Mouse (Mus musculus) ES-E14 (cell line): ENCODE results near the gene Dnajc15. TPM values are rescaled to one million over a fixed set of nuclear protein-coding genes. Genes with fewer than 3 reads are reported as not detected.

Experiments used
- DNase-seq: peaks from one replicate; pipeline ENCODE4 v3.0.0-alpha.2; 2013; ENCODE audit warnings: low read depth, low spot score
- H3K27ac ChIP-seq: 2 replicates; pipeline ENCODE4 v1.5.1; 2012; ENCODE audit warnings: low read depth, mild to moderate bottlenecking, low read length, moderate library complexity, mixed read lengths; ENCODE audit not compliant: poor library complexity, insufficient read depth, severe bottlenecking
- H3K36me3 ChIP-seq: 2 replicates; pipeline ENCODE4 v1.6.1; 2012; ENCODE audit warnings: mild to moderate bottlenecking, low read length, moderate library complexity, mixed read lengths; ENCODE audit not compliant: control insufficient read depth, poor library complexity, insufficient read depth, severe bottlenecking
- H3K4me1 ChIP-seq, 2 experiments: fragments of 150-350 bp in 1 of 2; sonication (generic) in 1 of 2; 2 replicates each; pipeline ENCODE4 v1.6.1; 2012; ENCODE audit warnings: low read length in 2 of 2, mild to moderate bottlenecking in 1 of 2, mixed read lengths in 1 of 2; ENCODE audit not compliant: control insufficient read depth in 2 of 2, insufficient read depth in 2 of 2, poor library complexity in 1 of 2
- H3K4me3 ChIP-seq, 2 experiments: fragments of 150-350 bp in 1 of 2; sonication (generic) in 1 of 2; 2 replicates each; pipeline ENCODE4 v1.5.1; 2012; ENCODE audit warnings: low read length in 2 of 2, low read depth in 1 of 2, mild to moderate bottlenecking in 1 of 2, mixed read lengths in 1 of 2; ENCODE audit not compliant: insufficient read depth in 1 of 2, poor library complexity in 1 of 2, severe bottlenecking in 1 of 2
- H3K9ac ChIP-seq: 2 replicates; pipeline ENCODE4 v1.6.1; 2012; ENCODE audit warnings: low read depth, mild to moderate bottlenecking, low read length, mixed read lengths; ENCODE audit not compliant: poor library complexity, insufficient read depth, severe bottlenecking
- H3K9me3 ChIP-seq: fragments of 150-350 bp; sonication (generic); 2 replicates; pipeline ENCODE4 v1.6.1; 2012; ENCODE audit warnings: low read depth, mild to moderate bottlenecking, low read length; ENCODE audit not compliant: control insufficient read depth, insufficient read depth
- CHD2 ChIP-seq: IDR thresholded peaks from 2 replicates; pipeline ENCODE4 v1.6.1; 2014; ENCODE audit warnings: mild to moderate bottlenecking, low read depth, low read length, inconsistent platforms
- HCFC1 ChIP-seq: IDR thresholded peaks from 2 replicates; pipeline ENCODE4 v1.6.1; 2012; ENCODE audit warnings: low read length, inconsistent platforms, borderline replicate concordance; ENCODE audit not compliant: insufficient read depth
- MAFK ChIP-seq: IDR thresholded peaks from 2 replicates; pipeline ENCODE4 v1.6.1; 2014; ENCODE audit warnings: mild to moderate bottlenecking, low read depth, low read length, inconsistent platforms; ENCODE audit not compliant: insufficient read depth
- ZC3H11A ChIP-seq: IDR thresholded peaks from 2 replicates; pipeline ENCODE4 v1.6.1; 2012; ENCODE audit warnings: low read depth, mild to moderate bottlenecking, inconsistent platforms, low read length, borderline replicate concordance
- ZNF384 ChIP-seq: IDR thresholded peaks from 2 replicates; pipeline ENCODE4 v1.6.1; 2012; ENCODE audit warnings: low read depth, low read length, inconsistent platforms
- in situ Hi-C, 2 experiments: fragments of 600-800 bp; cut with MboI; formaldehyde crosslinking; loops; one replicate each; pipeline ENCODE4 v1.15.1; 2025; ENCODE audit warnings: low sequenced_read_pairs in 2 of 2, inconsistent platforms in 1 of 2; ENCODE audit not compliant: unreplicated experiment in 2 of 2
- total RNA-seq: library from RNA; depleted of rRNA; stranded (reverse); fragments of 300-350 nt; gene quantifications from 2 replicates; pipeline ENCODE4 v1.2.3, GENCODE M21; 2012

The Dnajc15 gene
- total RNA-seq, 1 experiment, result 37.9 TPM

GRCm38 (mm10) chr14:77848349-77848748, 26.6 kb downstream of the Dnajc15 start:
- no peak overlapping the region for H3K27ac ChIP-seq
- in situ Hi-C loops, result no loop called here
- 0 out of 2 replicates have a peak, but pooled peaks cover 2% of the 10 kb centered on the region for H3K36me3 ChIP-seq
- no peak overlapping the region for H3K9ac ChIP-seq
- TF ChIP-seq MAFK (no peak), CHD2 (no peak), HCFC1 (no peak), ZC3H11A (no peak), ZNF384 (no peak)
- H3K4me1 ChIP-seq, result peaks cover 1 to 2% of the 10 kb centered on the region in 2 experiments; a peak in 1 of 4 replicates
- H3K4me3 ChIP-seq, result no peak overlapping the region
- no peaks in the 10 kb centered on the region for H3K9me3 ChIP-seq
- DNase-seq, result peak; percentile 16

- Histone ChIP-seq H3K4me3 (no peak overlapping the region), H3K9me3 (no peaks in the 10 kb centered on the region), H3K36me3 (no peaks in the 10 kb centered on the region), H3K4me1 (peaks cover 1 to 2% of the 10 kb centered on the region in 2 experiments; a peak in 1 of 4 replicates), H3K9ac (no peak overlapping the region), H3K27ac (no peak overlapping the region)
- in situ Hi-C loops, result no loop called here
- TF ChIP-seq ZC3H11A (no peak), CHD2 (no peak), MAFK (no peak), ZNF384 (no peak), HCFC1 (no peak)
- DNase-seq, result no peak
Observed at GRCm38 (mm10) chr14:77846206-77846605, 28.7 kb downstream of the Dnajc15 start.

- Histone ChIP-seq H3K9me3 (no peaks in the 10 kb centered on the region), H3K4me3 (no peak overlapping the region), H3K27ac (no peak overlapping the region), H3K9ac (no peak overlapping the region), H3K4me1 (peaks cover 1 to 2% of the 10 kb centered on the region in 2 experiments; a peak in 1 of 4 replicates), H3K36me3 (no peaks in the 10 kb centered on the region)
- in situ Hi-C loops, result no loop called here
- DNase-seq, result no peak
- no peak for TF ChIP-seq CHD2
- no peak for TF ChIP-seq HCFC1
- TF ChIP-seq ZNF384, result no peak
- no peak for TF ChIP-seq ZC3H11A
- no peak for TF ChIP-seq MAFK
Observed at GRCm38 (mm10) chr14:77845479-77845878, 29.4 kb downstream of the Dnajc15 start.

GRCm38 (mm10) chr14:77840574-77840973, 34.4 kb downstream of the Dnajc15 start:
- no peak for DNase-seq

GRCm38 (mm10) chr14:77840078-77840477, 34.8 kb downstream of the Dnajc15 start:
- Histone ChIP-seq H3K4me3 (no peak overlapping the region), H3K9me3 (no peaks in the 10 kb centered on the region), H3K36me3 (no peaks in the 10 kb centered on the region), H3K4me1 (no peaks in the 10 kb centered on the region), H3K27ac (no peak overlapping the region), H3K9ac (no peak overlapping the region)
- TF ChIP-seq HCFC1 (no peak), ZNF384 (no peak), MAFK (no peak), CHD2 (no peak), ZC3H11A (no peak)
- no peak for DNase-seq
- in situ Hi-C loops, result loop anchor here in 1 of 2 experiments (5.0 kb wide), 1 partner anchor 52 kb away; no protein-coding TSS in a partner anchor

More at GRCm38 (mm10) chr14:77840574-77840973, 34.4 kb downstream of the Dnajc15 start:
- H3K4me3 ChIP-seq, result no peak overlapping the region
- H3K9ac ChIP-seq, result no peak overlapping the region
- in situ Hi-C loops, result loop anchor here in 1 of 2 experiments (5.0 kb wide), 1 partner anchor 52 kb away; no protein-coding TSS in a partner anchor
- no peak overlapping the region for H3K27ac ChIP-seq
- no peaks in the 10 kb centered on the region for H3K9me3 ChIP-seq
- no peaks in the 10 kb centered on the region for H3K36me3 ChIP-seq
- TF ChIP-seq MAFK (no peak), ZNF384 (no peak), HCFC1 (no peak), ZC3H11A (no peak), CHD2 (no peak)
- no peaks in the 10 kb centered on the region for H3K4me1 ChIP-seq
